Mouse (Mus musculus) thymus, adult 2 months (tissue): ENCODE measurements at regions not wholly inside any gene's neighbourhood (a gene's known extent, or its start where the extent isn't known, plus 50 kb on each side); places are given as distances from the start of the nearest gene placed in this dataset.

Experiments
- DNase-seq: peaks from one replicate; pipeline ENCODE4 v3.0.0; 2021
- H3K27ac ChIP-seq: fragments of 200-500 bp; 2 replicates; pipeline ENCODE4 v1.5.1; 2012; ENCODE audit warnings: low read length, control low read depth; ENCODE audit not compliant: control insufficient read depth, insufficient read depth
- H3K27me3 ChIP-seq: fragments of 200-500 bp; 2 replicates; pipeline ENCODE4 v1.6.1; 2012; ENCODE audit warnings: mild to moderate bottlenecking, low read length, moderate library complexity, mixed read lengths; ENCODE audit not compliant: control insufficient read depth, insufficient read depth
- H3K36me3 ChIP-seq: fragments of 200-500 bp; 2 replicates; pipeline ENCODE4 v1.6.1; 2012; ENCODE audit warnings: mild to moderate bottlenecking, low read length, moderate library complexity; ENCODE audit not compliant: control insufficient read depth, insufficient read depth
- H3K4me1 ChIP-seq: fragments of 200-500 bp; replicated peaks from 2 replicates; pipeline ENCODE4 v1.6.1; 2012; ENCODE audit warnings: low read length; ENCODE audit not compliant: control insufficient read depth, insufficient read depth
- H3K4me3 ChIP-seq: fragments of 200-500 bp; 2 replicates; pipeline ENCODE4 v1.5.1; 2012; ENCODE audit warnings: mild to moderate bottlenecking, low read length, control low read depth, moderate library complexity; ENCODE audit not compliant: control insufficient read depth, insufficient read depth
- CTCF ChIP-seq: fragments of 200-500 bp; IDR thresholded peaks from 2 replicates; pipeline ENCODE4 v1.5.1; 2012; ENCODE audit warnings: mild to moderate bottlenecking, control low read depth, low read length, moderate library complexity, borderline replicate concordance; ENCODE audit not compliant: control insufficient read depth, poor library complexity, insufficient read depth; ENCODE audit errors: extremely low read depth
- POLR2A ChIP-seq: fragments of 200-500 bp; IDR thresholded peaks from 2 replicates; pipeline ENCODE4 v1.6.1; 2012; ENCODE audit warnings: mild to moderate bottlenecking, low read length, control low read depth, moderate library complexity; ENCODE audit not compliant: control insufficient read depth, poor library complexity, insufficient read depth; ENCODE audit errors: extremely low read depth
- WGBS: fragments of 180-500 bp; shearing (Covaris S2); methylation state at CpG from one replicate; pipeline ENCODE4 v1.1.7; 2018; 5-methylcytosine and 5-hydroxymethylcytosine counted together

DNA sequence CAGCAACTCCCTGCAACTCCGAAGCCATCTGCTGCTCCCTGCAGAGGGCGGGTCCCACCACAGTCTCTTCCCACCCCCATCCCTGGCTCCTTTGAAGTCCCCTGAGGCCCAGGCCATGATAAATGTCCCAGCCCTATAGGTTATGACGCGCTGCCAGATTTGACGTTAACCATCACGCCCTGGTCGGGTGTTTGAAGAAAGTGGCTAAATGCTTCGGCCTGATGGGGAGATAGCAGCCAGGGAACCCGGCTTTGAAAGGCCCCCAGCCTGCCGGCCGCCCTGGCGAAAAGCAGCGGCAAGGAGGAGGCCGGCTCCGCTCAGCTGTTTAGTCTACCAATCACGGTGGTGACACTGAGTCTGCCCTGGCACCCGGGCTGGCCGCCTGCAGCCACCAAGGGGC, 79.4 kb upstream of the Larp1 start:
- no peak for TF ChIP-seq CTCF
- DNase-seq, result no peak
- Histone ChIP-seq H3K4me1 (peaks cover 2% of the 10 kb centered on the region; the same call in 1 of the 2 replicates), H3K4me3 (no peak overlapping the region), H3K27me3 (no peaks in the 10 kb centered on the region), H3K27ac (no peak overlapping the region), H3K36me3 (no peaks in the 10 kb centered on the region)
- WGBS, result 77% methylated on average over 18 of the region's 18 CpGs

DNA sequence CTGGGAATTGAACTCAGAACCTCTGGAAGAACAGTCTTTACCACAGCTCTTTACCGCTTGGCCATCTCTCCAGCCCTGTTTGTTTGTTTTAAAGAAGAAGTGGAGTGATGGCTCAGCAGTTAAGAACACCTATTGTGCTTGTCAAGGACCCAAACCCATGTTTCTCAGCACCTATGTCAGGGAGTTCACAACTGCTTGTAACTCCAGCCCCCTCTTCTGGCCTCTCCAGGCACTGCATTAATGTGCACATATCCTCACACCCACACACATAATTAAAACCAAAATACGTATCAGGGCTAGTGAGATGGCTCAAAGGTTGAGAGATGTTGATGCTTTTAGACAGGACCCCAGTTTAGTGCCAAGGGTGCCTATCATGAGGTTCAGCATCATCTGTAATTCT, 87.6 kb upstream of the Hand1 start:
- DNase-seq, result peak; percentile 22
- Histone ChIP-seq H3K27ac (no peak overlapping the region), H3K4me3 (no peak overlapping the region), H3K4me1 (no peaks in the 10 kb centered on the region), H3K36me3 (no peaks in the 10 kb centered on the region), H3K27me3 (no peaks in the 10 kb centered on the region)
- 93% methylated on average over 2 of the region's 2 CpGs for WGBS
- TF ChIP-seq POLR2A (no peak), CTCF (no peak)

DNA sequence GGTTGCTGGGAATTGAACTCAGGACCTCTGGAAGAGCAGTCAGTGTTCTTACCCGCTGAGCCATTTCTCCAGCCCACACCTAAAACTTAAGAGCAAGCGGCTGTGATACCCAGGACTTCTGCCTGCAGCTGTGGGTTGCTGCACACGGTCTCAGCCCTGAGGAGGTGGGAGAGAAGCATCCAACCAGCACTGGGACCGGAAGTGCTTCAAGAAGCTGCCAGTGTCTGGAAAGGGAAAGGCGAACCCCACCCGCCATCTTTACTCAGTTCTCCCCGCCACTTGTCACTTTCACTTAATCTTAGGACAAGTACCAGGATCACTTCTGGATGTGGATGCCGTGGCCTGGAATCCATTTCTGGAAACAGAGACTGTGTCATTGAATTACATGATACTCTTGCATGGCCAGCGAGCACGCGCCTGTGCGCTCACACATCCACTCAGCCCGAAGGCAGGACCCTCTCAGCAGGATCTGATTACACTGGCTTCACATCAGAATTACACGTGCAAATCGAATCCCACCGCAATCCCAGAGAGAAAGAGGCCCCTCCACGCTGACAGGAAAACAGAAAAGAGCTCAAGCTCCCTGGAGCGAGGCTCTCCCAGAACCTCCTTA, 85.9 kb upstream of the Hand1 start:
- H3K27ac ChIP-seq, result no peak overlapping the region
- TF ChIP-seq CTCF, result no peak
- no peak for TF ChIP-seq POLR2A
- DNase-seq, result no peak
- 95% methylated on average over 18 of the region's 18 CpGs for WGBS
- no peaks in the 10 kb centered on the region for H3K36me3 ChIP-seq
- H3K4me3 ChIP-seq, result no peak overlapping the region
- H3K4me1 ChIP-seq, result no peaks in the 10 kb centered on the region
- no peaks in the 10 kb centered on the region for H3K27me3 ChIP-seq

DNA sequence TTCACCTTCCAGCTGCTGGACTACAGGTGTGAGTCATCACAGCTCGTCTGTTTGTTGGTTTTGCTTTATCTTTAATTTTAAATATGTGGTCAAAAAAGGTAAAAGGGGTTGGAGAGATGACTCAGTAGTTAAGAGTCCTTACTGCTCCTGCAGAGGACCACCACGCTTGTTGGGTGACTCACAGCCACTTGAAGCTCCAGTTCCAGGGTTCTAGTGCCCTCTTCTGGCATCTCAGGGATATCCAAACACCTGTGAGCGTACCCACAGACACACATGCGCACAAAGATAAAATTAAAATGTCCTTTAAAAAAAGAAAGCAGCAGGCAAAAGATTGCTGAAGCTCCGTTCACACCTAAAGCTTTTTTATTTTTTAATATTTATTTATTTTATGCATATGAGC, 85.4 kb upstream of the Hand1 start:
- TF ChIP-seq CTCF (no peak), POLR2A (no peak)

DNA sequence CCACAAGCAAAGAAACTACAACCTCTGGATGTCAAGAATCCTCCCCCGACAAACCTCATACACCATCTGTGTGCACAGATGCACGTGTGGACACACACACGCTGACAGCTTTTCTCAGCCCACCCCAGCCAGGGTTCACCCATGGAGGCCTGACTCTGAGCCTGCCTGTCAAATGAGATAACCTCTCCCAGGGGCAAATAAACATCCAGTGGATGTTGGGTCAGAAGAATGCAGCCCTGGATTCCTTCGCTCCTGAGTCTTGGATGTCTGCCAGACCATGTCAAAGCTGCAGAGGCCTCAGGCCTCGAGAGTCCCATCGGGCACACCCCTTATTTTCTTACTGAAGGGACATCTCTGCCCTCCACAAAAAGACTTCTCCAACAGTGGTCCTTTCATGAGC, 83.4 kb upstream of the Hand1 start:
- DNase-seq, result no peak
- H3K36me3 ChIP-seq, result no peaks in the 10 kb centered on the region
- WGBS, result 30% methylated on average over 6 of the region's 6 CpGs
- H3K27ac ChIP-seq, result no peak overlapping the region
- H3K4me3 ChIP-seq, result no peak overlapping the region
- H3K4me1 ChIP-seq, result peaks cover 9% of the 10 kb centered on the region
- H3K27me3 ChIP-seq, result no peaks in the 10 kb centered on the region
- TF ChIP-seq CTCF (no peak), POLR2A (no peak)

More for the DNA sequence above, 85.4 kb upstream of the Hand1 start:
- Histone ChIP-seq H3K27ac (no peak overlapping the region), H3K27me3 (no peaks in the 10 kb centered on the region), H3K4me1 (no peaks in the 10 kb centered on the region), H3K36me3 (no peaks in the 10 kb centered on the region), H3K4me3 (no peak overlapping the region)
- WGBS, result 84% methylated on average over 5 of the region's 5 CpGs
- no peak for DNase-seq

DNA sequence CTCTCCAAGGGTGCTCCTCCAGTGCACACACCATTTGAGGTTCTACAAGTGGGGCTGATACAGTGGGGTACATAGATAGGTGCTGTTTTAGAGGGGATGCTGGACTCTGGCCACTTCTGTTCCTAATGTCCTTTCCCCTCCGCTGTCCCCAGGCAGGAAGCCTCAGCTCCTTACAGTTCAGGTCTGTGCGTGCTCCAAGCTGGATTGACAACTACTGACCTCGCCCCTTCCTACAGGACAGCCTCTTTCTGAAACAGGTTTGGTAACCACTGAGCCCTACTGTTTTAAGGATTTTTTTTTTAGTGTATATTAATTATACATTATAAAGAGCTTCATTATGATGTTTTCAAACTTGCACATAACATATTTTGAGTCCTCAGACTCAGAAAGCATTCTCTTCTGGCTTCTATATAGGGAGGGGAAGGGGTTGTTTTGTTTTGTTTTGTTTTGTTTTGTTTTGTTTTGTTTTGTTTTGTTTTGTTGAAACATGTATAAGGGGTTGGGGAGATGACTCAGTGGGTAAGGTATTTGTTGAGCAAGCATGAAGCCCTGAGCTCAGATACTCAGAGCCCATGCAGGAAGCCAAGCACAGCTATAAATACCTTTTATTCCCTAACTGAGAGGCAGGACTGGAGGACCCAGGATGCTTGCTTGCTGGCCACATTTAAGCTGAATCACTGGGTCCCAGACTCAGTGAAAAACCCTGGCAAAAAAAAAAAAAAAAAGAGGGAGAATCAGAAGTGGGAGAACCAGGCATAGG, 81.4 kb upstream of the Hand1 start:
- Histone ChIP-seq H3K36me3 (no peaks in the 10 kb centered on the region), H3K27me3 (no peaks in the 10 kb centered on the region), H3K27ac (no peak overlapping the region), H3K4me1 (peaks cover 9% of the 10 kb centered on the region), H3K4me3 (no peak overlapping the region)
- 91% methylated on average over 3 of the region's 3 CpGs for WGBS
- DNase-seq, result no peak
- TF ChIP-seq POLR2A, result no peak
- TF ChIP-seq CTCF, result no peak

DNA sequence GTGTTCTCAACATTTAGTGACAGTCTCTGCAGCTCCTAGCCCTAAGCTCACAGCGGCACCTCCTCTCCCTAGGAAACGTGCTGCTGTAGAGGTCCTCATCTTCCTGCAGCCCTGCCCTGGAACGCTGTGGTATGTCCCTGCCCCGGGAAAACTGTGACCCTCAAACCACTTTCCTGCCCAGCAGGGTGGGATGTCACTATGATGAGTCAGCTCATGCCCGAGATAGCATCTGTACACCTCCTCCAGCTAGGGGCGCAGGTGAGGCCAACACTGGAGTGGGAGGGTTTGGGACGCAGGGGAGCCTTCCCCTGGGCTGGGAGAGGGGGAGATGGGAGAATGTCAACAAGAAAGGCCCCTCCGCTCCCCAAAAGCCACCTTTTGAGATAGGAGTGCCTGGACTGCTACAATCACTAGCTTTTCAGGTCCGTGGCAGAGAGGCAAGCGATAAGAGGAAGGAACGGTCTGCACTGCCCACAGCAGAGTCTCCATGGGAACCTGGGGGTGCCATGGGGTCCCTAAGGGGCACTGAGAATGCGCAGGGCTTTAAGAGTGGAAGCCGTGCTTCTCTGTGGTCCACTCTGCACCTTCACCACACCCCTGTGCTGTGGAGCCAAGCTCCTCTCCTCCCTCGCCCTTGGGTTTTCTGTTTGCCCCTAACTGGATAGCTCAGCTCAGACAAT, 80.5 kb upstream of the Hand1 start:
- WGBS, result 35% methylated on average over 14 of the region's 14 CpGs
- Histone ChIP-seq H3K36me3 (no peaks in the 10 kb centered on the region), H3K27me3 (no peaks in the 10 kb centered on the region), H3K4me1 (peaks cover 9% of the 10 kb centered on the region), H3K27ac (no peak overlapping the region), H3K4me3 (no peak overlapping the region)
- no peak for DNase-seq
- TF ChIP-seq POLR2A (no peak), CTCF (no peak)
